Mouse (Mus musculus): Measurements from ENCODE around the gene Zswim1.

Gene Zswim1

DNA sequence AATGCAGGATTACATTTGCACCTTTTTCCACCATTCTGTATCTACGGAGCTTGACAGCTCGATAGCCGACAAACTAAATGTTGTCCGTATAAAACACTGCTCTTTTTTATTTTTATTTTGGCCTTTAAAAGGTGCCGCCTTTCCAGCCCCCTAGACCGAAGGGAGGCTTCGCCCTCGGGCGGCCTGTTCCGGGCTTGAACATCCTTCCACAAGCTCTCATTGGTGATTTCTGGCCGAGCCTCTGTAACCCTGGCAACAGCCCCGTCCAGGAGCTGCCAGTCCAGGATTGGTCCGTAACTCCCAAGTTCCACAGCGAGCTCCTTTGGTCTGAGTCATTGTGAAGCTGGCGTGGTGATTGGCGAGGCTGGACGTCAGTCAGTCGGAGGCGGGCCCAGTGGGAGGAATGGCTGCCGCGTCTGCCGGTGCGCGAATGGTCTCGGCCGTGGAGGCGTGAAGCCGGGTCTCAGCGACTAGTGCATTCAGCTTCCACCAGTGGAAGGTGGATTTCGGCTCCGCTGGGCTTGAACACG lies at the start of gene Zswim1:
Gene Zswim1, plus strand, starts transcription at position 51 of the 530 bp plus-strand sequence.
- DNase-seq (ENCODE audit: extremely low read depth, low read depth, low spot score) = peak; percentile 74

DNA sequence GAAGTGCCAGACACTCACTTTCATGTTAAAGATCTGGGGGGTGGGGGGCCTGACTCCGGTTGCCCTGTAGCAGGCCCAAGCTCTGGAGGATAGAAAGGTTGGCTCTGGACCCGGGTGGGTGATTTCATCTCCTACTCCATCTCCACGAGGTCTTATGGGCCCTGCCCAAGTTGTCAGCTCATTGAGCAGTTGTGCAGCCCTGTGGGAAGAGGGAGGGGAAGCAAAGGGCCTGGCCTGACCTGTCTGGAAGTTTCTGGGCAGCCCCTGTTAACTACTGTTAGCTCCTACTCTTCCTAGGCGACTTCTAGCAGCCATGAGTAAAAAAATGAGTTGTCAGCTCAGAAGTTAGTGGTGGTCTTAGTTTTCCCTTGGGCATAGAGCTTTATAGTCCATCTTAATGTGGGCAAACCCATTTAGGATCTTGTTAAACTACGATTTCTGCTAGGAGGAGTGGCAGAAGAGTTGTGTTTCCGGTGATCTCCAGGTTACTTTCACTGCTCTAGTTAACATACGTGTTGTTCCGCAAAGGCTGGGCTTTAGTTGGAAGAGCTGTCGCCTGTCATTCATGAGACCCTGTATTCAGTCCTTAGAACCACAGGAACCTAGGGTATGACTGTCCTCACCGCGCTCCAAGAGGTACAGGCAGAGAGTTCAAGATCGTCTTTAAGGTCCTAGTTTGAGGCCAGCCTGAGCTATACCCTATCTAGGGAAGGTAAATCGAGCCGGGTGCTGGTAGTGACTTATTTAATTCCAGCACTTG lies 49.1 kb upstream of the Zswim1 start:
- no peak for DNase-seq (ENCODE audit: extremely low read depth, low read depth, low spot score)

DNA sequence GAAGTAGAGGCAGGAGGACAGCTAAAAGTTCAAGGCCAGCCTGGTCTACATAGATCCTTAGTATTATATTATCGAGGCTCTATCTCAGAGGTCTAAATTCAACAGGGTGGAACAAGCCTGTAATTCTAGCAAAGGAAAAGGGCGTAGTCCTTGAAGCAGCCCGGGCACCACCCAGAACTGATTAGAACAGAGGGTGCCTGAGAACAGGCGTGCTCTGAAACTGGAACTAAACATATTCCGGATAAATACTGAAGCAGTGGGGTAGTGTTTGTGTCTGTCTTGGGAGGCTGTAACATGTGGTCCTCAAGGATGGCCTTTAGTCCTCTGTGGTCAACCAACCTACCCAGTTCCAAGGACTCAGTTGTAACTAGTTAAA lies 48.5 kb upstream of the Zswim1 start:
- no peak for DNase-seq (ENCODE audit: extremely low read depth, low read depth, low spot score)

DNA sequence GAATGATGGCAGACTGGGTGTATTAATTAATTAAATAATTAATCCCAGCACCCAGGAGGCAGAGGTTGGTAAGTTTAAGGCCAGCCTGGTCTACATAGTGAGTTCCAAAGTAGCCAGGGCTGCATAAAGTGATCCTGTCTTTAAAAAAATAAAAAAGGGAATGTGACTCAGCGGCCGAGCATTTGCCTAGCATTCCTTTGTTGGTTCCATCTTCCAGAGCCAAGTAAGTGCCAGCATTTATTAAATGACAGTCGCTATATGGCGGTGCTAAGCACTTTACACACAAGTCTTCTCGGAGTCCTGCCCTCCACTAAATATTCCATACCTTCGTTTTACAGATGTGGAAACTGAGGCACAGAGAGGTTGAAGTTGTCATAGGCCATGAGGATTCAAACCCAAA lies 46.4 kb upstream of the Zswim1 start:
- DNase-seq (ENCODE audit: extremely low read depth, low read depth, low spot score) = no peak

DNA sequence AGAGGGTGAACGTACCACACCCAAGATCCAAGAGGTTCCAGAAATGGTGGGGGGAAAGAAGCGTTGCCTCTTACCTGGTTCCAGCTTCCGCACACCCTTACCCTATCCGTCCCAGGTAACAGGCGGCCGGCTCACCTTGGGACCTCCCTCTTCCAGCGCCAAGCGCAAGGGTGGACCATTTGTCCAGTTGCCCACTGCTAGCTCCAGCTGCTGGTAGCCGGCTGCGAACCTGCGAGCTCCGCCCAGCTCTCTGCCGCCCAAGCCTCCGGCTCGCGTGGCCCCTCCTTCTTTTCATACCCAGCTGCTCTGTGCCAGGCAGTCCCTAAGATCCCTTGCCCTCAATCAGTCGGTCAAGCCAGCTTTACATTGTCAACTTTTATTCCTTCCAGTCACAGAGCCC lies 45.7 kb upstream of the Zswim1 start:
- DNase-seq (ENCODE audit: extremely low read depth, low read depth, low spot score) = no peak

DNA sequence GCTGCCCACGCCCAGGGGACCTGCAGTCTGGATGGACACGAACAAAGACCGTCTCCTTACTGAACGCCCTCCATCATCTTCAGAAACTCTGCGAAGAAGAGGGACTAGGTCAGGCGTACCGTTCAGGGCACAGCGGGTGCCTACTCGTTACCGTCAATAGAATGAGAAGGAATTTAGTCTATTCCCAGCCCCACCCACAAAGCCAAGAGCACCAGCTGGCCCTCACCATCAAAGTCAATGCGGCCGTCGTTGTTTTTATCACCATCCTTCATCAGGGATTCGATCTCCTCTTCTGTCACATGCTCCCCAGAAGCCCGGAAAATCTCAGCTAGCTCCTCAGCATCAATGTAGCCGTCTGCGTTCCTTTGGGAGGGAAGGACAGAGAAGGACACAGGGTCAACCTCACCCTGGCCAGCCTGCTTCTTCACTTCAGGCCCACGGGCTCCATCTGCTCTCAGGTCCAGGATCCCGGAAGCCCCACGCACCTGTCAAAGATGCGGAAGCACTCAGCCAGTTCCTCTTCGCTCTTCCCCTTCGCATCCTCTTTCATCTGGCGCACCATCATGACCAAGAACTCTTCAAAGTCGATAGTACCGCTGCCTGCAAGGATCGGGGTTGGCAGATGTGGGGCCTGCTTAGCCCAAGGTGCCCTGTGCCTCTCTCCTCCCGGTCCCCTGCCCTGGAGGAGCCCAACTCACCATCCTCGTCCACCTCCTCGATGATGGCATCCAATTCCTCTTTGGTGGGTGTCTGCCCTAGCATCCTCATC lies 45.1 kb upstream of the Zswim1 start:
- no peak for DNase-seq (ENCODE audit: extremely low read depth, low read depth, low spot score)

DNA sequence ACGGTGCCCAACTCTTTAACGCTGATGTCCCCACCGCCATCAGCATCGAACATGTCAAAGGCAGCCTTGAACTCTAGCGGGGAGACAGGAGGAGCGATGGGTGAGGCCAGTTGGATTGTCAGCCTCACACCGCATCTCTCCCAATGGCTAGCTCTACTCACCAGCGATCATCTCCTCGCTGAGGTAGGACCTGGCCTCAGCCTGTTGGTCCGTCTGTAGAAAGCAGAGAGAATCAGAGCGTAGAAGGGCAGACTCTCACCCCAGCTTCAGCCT lies 44.5 kb upstream of the Zswim1 start:
- no peak for DNase-seq (ENCODE audit: extremely low read depth, low read depth, low spot score)

DNA sequence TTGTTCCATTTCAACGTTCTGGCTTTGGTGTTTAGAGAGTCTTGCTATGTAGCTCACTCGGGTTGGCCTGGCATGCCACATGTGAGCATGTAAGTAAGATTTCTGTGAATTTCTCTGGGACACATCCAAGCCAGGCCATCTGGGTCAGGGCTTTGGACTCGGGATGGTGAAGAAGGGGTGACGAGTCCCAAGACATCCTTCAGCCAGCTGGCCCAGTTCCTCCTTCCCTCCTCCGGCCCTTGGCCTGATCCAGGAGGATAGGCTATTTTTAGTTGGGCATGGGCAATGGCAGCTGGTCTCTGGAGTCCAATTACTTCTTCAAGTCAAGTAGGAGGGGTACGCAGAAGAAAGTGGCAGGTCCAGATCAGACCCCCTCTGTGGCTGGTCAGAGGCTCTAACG lies 43.7 kb upstream of the Zswim1 start:
- no peak for DNase-seq (ENCODE audit: extremely low read depth, low read depth, low spot score)

DNA sequence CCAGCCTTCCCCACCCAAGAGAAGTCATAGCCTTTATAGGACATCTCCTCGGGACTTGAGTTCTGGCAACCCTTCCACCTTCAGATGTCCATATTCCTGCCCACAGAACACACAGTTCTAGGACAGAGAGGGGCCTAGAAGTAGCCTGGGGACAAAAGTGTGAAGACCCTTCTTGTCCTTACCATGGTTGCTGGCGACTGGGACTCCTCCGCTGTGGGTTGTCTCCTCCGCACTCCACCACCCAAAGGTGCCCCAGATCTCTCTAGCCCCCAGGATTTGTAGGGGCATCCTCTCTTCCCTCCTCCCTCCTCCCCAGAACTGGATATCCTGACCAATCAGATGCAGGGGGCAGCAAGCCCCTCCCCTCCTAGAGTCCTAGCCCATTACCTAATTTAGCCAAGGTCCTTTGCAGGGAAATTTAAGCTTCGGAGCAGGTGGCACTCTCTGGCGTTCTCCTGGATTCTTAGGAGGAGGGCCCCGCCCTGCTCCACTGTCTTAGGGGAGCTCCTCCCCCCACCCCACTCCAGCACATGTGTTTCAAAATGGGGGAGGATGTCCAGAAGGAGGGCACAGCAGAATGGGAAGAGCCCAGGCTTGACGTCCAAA lies 42.9 kb upstream of the Zswim1 start, which contains the start of gene Tnnc2:
Gene Tnnc2, minus strand, starts transcription at position 487 of the 606 bp plus-strand sequence.
- DNase-seq (ENCODE audit: extremely low read depth, low read depth, low spot score) = no peak

DNA sequence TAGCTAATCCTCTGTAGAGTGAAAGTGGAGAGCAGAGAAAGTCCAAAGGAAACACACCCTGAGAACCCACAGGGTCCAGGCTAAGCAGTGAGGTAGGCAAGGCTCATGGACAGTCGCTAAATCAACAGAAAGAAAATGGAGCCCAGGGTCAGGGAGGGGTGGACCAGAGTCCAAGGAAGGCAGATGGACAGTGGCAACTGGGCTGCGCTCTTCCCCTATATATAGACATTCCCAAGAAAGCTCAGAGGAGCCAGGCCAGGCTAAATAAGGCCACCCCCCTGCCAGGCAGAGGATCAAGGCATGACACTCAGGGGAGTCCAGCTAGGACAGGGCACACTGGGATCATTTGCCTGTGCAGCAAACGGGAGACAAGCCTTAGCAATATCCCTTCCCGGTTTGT lies 40.6 kb upstream of the Zswim1 start:
- DNase-seq (ENCODE audit: extremely low read depth, low read depth, low spot score) = no peak

DNA sequence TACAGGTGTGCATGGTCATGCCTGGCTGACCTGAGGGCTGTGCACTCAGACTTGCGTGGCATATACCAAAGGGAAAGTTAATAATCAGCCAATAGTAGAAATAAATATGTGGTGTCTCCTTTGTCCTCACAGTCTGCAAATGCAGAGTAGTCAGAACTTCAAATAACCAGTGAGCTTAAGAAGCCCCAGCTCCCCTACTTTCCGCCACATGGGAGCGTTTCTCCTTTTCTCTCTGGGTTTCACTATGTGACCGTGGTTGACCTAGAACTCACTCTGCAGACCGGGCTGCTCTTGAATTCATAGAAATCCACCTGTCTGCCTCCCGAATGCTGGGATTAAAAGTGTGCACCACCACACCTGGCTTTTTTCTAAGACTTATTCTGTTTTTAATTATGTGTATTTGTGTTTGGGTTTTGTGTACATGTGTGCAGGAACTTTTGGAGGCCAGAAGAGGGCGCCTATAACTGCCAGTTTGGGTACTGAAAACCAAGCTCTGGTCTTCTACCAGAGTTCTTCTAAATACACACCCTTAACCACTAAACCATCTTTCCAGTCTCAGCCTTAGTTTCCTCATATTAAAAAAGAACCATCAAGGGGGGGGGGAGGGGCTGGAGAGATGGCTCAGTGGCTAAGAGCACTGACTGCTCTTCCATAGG lies 38.4 kb upstream of the Zswim1 start:
- DNase-seq (ENCODE audit: extremely low read depth, low read depth, low spot score) = no peak

DNA sequence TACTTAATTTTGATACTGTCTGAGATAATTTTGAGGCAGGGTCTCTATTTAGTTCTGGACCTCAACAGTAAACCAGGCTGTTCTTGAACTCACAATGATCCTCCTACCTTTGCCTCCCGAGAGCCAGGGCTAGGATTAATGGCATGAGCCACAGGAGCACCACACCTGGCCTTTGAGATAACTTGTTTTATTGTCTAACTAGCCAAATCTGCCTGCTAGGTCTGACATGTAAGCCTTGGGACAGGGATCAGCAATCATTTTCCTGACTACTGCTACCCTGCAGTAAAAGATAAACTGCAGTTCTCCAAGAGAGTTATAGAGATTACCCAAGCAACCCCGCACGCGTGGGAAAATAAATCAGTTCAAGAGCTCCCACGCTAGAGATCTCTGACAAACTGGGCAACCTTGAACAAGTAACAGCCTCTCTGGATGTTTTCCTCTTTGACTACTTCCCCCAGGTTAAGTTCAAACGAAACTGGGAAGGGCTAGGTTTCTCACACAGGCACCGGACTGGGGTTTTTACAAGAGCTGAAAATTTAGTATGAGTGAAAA lies 37.5 kb upstream of the Zswim1 start:
- no peak for DNase-seq (ENCODE audit: extremely low read depth, low read depth, low spot score)

DNA sequence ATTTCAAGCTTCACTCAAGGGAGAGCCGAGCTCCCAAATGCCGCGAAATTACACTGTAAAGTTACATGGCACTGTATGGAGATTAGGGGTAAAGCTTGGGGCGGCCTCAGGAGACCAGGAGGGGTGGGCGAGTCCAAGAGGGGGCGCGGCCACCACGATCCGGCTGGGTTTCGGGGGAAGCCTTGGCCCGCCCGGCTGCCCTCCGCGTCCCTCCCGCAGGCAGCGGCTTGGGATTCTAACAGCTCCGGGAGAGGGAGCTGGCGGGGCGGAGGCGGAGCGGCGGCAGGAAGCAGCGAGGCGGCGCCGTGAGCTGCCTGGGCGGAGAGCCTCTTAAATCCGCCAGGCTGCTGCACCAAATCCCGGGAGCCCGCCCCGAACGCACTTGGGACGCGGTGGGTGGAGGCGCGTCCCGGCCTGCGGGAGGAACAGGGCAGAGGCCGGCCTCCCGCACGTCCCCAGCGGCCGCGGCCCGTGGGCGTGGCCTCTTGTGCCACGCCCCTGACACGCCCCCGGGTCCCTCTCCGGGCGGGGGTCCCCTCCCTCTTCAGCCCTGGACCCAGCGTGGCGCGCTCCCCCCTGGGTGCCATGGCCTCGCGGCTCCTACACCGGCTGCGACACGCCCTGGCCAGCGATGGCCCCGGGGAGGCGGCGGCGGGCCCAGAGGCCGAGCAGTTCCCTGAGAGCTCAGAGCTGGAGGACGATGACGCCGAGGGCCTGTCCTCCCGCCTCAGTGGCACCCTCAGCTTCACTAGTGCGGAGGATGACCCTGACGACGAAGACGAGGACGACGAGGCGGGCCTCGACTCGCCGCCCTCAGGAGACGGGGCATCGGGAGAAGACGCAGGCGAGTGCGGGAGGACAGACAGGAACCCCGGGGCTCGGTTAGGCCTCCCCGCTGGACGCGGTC lies 36.8 kb upstream of the Zswim1 start, which contains the start of gene Snx21:
Gene Snx21, plus strand, starts transcription at position 343 of the 907 bp plus-strand sequence.
- peak; percentile 52 for DNase-seq (ENCODE audit: extremely low read depth, low read depth, low spot score)

DNA sequence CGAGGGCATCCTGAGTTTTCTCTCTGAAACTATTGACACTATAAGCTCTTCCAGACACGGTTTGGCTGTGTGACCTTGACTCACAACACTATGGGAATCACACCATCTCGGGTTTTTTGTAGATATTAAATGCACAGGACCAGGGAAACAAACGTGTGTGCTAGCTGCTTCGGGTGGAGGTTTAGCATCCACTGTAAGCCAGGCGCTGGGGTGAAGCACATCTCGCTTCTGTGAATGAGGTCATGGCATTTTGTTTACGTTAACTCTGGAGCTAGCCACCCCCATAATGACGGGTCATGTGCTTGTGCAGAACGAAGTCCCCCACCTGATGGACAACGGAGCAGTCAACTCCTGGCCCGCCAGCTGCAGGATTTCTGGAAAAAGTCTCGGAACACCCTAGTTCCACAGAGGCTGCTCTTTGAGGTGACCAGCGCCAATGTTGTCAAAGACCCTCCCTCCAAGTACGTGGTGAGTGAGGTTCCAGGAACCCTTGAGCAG lies 36.0 kb upstream of the Zswim1 start:
- DNase-seq (ENCODE audit: extremely low read depth, low read depth, low spot score) = no peak

DNA sequence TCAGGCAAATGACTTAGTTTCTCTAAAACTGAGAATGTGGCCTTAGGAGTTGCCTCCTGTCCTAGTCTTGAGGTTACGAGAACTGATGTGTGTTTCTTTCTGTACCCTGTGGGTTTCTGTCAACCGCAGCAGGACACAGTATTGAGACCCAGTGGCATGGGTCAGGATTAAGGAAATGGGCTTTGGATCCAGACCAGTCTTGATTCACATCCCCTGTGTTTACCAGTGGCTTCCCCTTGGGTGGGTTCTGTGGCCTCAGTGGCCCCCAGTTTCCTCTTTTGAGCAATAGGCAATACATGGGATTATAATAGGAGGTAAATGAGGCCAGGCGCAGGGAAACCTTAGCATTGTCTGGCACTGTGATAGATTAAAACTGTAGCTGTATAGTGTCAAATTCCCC lies 35.5 kb upstream of the Zswim1 start:
- no peak for DNase-seq (ENCODE audit: extremely low read depth, low read depth, low spot score)

DNA sequence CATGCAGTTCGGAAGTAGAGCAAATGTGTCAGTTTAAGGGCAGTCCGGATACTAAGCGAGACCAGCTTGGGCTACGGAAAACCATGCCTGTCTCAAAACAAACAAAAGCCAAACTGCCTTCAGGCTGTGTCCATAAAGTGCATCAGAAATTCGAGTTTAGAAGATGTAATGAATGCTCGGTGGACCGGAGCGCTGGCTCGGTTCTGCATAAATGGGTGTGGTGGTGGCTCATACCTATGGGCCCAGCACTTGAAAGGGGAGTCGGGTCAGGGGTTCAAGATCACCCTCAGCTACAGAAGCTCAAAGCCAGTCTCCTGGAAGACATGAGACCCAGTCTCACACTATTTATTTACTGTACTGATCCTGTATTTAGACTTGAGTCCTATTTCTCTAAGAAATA lies 34.7 kb upstream of the Zswim1 start:
- no peak for DNase-seq (ENCODE audit: extremely low read depth, low read depth, low spot score)

DNA sequence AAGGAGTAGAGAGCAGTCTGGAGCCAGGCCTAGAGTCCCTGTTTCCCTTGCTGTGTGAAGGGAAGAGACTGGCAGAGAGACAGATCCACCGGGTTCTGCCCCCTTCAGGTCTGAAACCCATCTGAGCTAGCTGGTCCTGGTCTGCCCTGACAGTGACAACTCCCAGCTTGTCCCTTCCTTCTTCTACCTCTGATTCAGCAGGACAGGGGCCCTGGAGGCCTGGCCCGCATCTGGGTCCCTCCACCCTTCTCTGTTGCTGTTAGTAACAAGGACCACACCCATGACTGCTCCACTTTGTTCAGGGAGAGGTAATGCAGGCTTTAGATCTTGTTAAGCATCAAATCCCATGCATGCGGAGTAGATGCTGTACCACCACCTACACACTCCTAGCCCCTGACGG lies 34.1 kb upstream of the Zswim1 start:
- no peak for DNase-seq (ENCODE audit: extremely low read depth, low read depth, low spot score)

DNA sequence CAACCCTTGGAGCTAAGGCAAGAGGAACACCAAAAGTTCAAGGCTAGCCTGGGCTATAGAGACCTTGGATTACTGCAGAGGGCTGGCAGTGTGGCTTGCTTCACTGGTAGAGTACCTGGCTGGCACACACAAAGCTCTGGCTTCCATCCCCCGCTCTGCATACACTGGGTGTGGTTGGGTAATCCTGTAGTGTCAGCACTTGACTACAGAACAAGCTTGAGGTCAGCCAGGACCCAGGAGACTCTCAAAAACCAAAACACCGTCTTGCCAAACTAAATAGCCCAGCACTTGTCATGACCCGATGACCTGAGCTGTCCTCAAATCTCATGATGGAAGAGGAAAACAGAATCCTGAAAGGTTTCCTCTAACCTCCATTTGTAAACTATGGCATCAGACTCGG lies 32.0 kb upstream of the Zswim1 start:
- peak; percentile 70 for DNase-seq (ENCODE audit: extremely low read depth, low read depth, low spot score)

DNA sequence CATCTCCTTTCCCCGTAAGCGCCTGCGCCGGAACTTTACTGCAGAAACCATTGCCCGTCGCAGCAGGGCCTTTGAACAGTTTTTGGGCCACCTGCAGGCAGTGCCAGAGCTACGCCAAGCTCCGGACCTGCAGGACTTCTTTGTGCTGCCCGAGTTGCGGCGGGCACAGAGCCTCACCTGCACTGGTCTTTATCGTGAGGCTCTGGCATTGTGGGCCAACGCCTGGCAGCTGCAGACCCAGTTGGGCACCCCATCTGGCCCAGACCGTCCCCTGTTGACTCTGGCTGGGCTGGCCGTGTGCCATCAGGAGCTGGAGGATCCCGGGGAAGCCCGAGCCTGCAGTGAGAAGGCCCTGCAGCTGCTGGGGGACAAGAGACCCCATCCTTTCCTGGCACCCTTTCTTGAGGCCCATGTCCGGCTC lies 30.6 kb upstream of the Zswim1 start:
- no peak for DNase-seq (ENCODE audit: extremely low read depth, low read depth, low spot score)
